Mouse (Mus musculus): Measurements from ENCODE around the gene Nfkb1. TPM values are rescaled to one million over a fixed set of nuclear protein-coding genes. Genes with fewer than 3 reads are reported as not detected.

Gene Nfkb1
- total RNA-seq, 2 experiments from 2014 or later, result 20.8 to 24.4 TPM

- H3K4me3 ChIP-seq, result no peak overlapping the region
- intact Hi-C loops (cut with DNase I), result loop anchor here (10.0 kb wide), 1 partner anchor 1071 kb away; no protein-coding TSS in a partner anchor
- DNase-seq (ENCODE audit: extremely low spot score in 1 of 2, low spot score in 2 of 2), result no peak
- H3K27ac ChIP-seq, result no peak overlapping the region
- no peak for TF ChIP-seq CTCF (IDR thresholded peaks at IDR 0.05)
Observed at GRCm38 (mm10) chr3:135726023-135726422, 34.7 kb upstream of the Nfkb1 start.

DNA sequence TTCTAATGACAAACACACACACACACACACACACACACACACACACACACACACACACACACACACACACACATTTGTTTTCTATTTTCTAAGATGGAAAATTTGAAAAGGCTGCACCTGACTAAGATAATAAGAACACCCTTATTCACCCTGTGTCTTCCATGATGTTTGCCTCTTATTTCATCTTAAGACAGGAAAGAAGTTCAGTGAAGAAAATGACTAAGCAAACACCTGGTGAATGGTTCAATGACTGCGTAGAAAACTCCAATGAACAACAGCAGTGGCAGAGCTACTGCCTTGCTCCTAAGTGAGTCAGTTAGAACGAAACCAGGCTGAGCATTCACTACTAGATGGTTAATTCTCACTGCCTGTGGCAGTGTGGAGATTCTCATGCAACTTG is 30.8 kb upstream of the Nfkb1 start:
- no peak overlapping the region for H3K27ac ChIP-seq
- no peak overlapping the region for H3K4me3 ChIP-seq
- intact Hi-C loops (cut with DNase I), result loop anchor here (10.0 kb wide), 1 partner anchor 1067 kb away; no protein-coding TSS in a partner anchor
- DNase-seq (ENCODE audit: extremely low spot score in 1 of 2, low spot score in 2 of 2), result no peak
- TF ChIP-seq CTCF (IDR thresholded peaks at IDR 0.05), result no peak

DNA sequence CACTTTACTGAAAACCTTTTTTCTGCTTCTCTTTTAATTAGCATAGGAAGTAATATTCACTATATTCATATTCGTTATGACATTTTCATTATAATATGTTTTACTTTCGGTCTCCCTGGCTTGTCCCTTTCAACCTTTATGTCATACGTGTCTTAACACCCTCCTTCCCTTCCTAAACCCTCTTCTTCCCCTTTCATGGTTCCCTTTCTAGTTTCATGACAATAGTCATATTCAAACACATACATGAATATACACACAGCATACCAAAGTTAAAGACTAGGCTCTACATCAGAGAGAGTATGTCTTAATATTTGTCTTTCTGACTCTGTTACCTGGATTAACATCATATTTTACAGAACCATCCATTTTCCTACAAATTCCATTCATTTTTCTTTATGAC is 28.6 kb upstream of the Nfkb1 start:
- no peak for TF ChIP-seq CTCF (IDR thresholded peaks at IDR 0.05)
- intact Hi-C loops (cut with DNase I), result loop anchor here (10.0 kb wide), 1 partner anchor 1065 kb away; no protein-coding TSS in a partner anchor

GRCm38 (mm10) chr3:135719179-135719532 is 27.8 kb upstream of the Nfkb1 start:
- Histone ChIP-seq H3K4me3 (no peak overlapping the region), H3K27ac (no peak overlapping the region)
- no peak for TF ChIP-seq CTCF (IDR thresholded peaks at IDR 0.05)
- DNase-seq (ENCODE audit: extremely low spot score in 1 of 2, low spot score in 2 of 2), result no peak
- intact Hi-C loops (cut with DNase I), result no loop called here

More for the DNA sequence above, 28.6 kb upstream of the Nfkb1 start:
- no peak overlapping the region for H3K4me3 ChIP-seq
- no peak for DNase-seq (ENCODE audit: extremely low spot score in 1 of 2, low spot score in 2 of 2)
- no peak overlapping the region for H3K27ac ChIP-seq

DNA sequence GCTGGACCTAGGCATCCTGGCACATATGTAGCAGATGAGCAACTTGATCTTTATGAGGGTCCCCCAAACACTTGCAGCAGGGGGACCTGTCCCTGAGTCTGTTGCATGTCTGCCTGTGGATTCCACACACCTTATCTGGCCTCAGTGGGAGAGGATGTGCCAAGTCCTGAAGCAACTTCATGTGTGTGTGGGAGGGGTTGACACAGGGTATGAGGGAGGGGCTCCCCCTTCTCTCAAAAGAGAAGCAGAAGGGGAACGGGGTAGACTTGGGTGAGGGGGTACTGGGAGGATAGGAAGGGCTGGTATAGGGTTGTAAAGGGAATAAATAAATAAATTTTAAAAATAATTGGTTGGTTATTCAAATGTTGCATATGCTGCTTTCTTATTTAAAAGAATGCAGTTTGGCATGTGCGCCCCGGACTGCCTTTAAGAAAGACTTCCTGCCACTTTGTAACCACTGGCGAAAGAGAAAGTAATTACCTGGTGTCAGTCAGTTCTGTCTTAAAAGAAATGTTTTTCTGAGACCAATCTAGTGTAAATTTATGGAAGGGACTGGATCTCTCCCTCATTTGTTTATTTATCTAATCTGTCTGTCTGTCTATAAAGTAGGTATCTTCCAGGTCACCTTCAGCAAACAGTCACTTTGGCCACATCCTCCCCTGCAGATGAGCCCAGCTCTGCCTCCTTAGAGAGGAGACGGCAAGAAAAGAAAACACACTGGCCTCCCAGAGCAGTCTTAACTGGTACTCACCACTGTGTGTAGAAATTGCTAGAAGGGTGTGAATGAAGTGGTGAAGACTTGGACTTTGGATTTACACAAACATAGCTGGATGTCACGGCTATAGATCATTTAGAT is 27.2 kb upstream of the Nfkb1 start:
- TF ChIP-seq CTCF (IDR thresholded peaks at IDR 0.05), result no peak
- Histone ChIP-seq H3K4me3 (no peak overlapping the region), H3K27ac (no peak overlapping the region)
- intact Hi-C loops (cut with DNase I), result no loop called here
- no peak for DNase-seq (ENCODE audit: extremely low spot score in 1 of 2, low spot score in 2 of 2)

- TF ChIP-seq CTCF (IDR thresholded peaks at IDR 0.05), result peak; percentile 55
- DNase-seq (ENCODE audit: extremely low spot score in 1 of 2, low spot score in 2 of 2), result no peak
- H3K4me3 ChIP-seq, result no peak overlapping the region
- intact Hi-C loops (cut with DNase I), result loop anchor here (1.0 to 5.0 kb wide), 4 partner anchors 81 to 426 kb away; no protein-coding TSS in a partner anchor
- H3K27ac ChIP-seq, result no peak overlapping the region
Observed at GRCm38 (mm10) chr3:135713016-135713950, 21.9 kb upstream of the Nfkb1 start.

GRCm38 (mm10) chr3:135711613-135712012 is 20.3 kb upstream of the Nfkb1 start:
- intact Hi-C loops (cut with DNase I), result loop anchor here (5.0 kb wide), 3 partner anchors 79 to 424 kb away; no protein-coding TSS in a partner anchor
- no peak for DNase-seq (ENCODE audit: extremely low spot score in 1 of 2, low spot score in 2 of 2)
- TF ChIP-seq CTCF (IDR thresholded peaks at IDR 0.05), result no peak
- Histone ChIP-seq H3K27ac (no peak overlapping the region), H3K4me3 (no peak overlapping the region)

- intact Hi-C loops (cut with DNase I), result loop anchor here (5.0 kb wide), 3 partner anchors 79 to 424 kb away; no protein-coding TSS in a partner anchor
- no peak for DNase-seq (ENCODE audit: extremely low spot score in 1 of 2, low spot score in 2 of 2)
- no peak for TF ChIP-seq CTCF (IDR thresholded peaks at IDR 0.05)
Observed at GRCm38 (mm10) chr3:135711040-135711570, 19.8 kb upstream of the Nfkb1 start.

GRCm38 (mm10) chr3:135703307-135703706 is 12.0 kb upstream of the Nfkb1 start:
- Histone ChIP-seq H3K4me3 (no peak overlapping the region), H3K27ac (no peak overlapping the region)
- no peak for DNase-seq (ENCODE audit: extremely low spot score in 1 of 2, low spot score in 2 of 2)
- intact Hi-C loops (cut with DNase I), result no loop called here
- TF ChIP-seq CTCF (IDR thresholded peaks at IDR 0.05), result no peak

More at GRCm38 (mm10) chr3:135711040-135711570, 19.8 kb upstream of the Nfkb1 start:
- H3K27ac ChIP-seq, result no peak overlapping the region
- no peak overlapping the region for H3K4me3 ChIP-seq

DNA sequence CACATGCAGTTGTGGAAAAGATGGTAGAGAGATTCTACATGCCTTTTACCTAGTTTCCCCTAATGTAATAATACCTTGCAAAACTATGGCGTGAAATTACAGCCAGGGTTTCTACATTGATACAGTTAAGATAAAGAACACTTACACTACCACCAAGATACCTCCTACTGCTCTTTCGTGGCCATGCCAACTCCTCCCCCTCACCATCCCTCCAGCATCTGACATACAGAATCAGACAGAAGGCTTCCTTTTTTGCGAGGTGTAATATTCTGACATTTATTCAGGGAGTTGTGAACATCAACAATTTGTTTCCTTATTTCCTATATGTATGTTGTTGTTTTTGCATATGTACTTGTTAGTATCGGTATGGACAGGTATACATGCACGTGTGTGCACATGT is 11.3 kb upstream of the Nfkb1 start:
- TF ChIP-seq CTCF (IDR thresholded peaks at IDR 0.05), result no peak
- no peak overlapping the region for H3K4me3 ChIP-seq
- no peak for DNase-seq (ENCODE audit: extremely low spot score in 1 of 2, low spot score in 2 of 2)
- no peak overlapping the region for H3K27ac ChIP-seq
- intact Hi-C loops (cut with DNase I), result no loop called here

- intact Hi-C loops (cut with DNase I), result loop anchor here (10.0 kb wide), 1 partner anchor 265 kb away; the partner anchor contains the start of gene Ube2d3
- TF ChIP-seq CTCF (IDR thresholded peaks at IDR 0.05), result no peak
- H3K27ac ChIP-seq, result no peak overlapping the region
- H3K4me3 ChIP-seq, result no peak overlapping the region
- no peak for DNase-seq (ENCODE audit: extremely low spot score in 1 of 2, low spot score in 2 of 2)
Observed at GRCm38 (mm10) chr3:135699523-135700264, 8.3 kb upstream of the Nfkb1 start.

Measured in left cerebral cortex, adult 2 months (tissue).